Mouse (Mus musculus) liver, postnatal 0 days (tissue): ENCODE results near the gene 3110082I17Rik. TPM values are rescaled to one million over a fixed set of nuclear protein-coding genes. Genes with fewer than 3 reads are reported as not detected.
A peak's percentile ranks its signal among the peaks of the same experiment; 100 is the strongest.

ENCODE experiments used
- ATAC-seq: fragments of 200-750 bp; cut with Nextera tagmentation; 2 replicates; pipeline ENCODE4 v1.8.0; 2017; ENCODE audit warnings: mild to moderate bottlenecking, moderate library complexity
- DNase-seq: peaks from one replicate; pipeline ENCODE4 v3.0.0-alpha.2; 2016
- H3K27ac ChIP-seq: fragments of 300-500 bp; sonication (generic); 2 replicates; pipeline ENCODE4 v1.5.1; 2014; ENCODE audit warnings: antibody characterized with exemption, moderate library complexity, mild to moderate bottlenecking, low read depth
- H3K27me3 ChIP-seq: fragments of 300-500 bp; sonication (generic); 2 replicates; pipeline ENCODE4 v1.6.1; 2014; ENCODE audit warnings: low read length, control low read depth, mixed read lengths; ENCODE audit not compliant: insufficient read depth
- H3K36me3 ChIP-seq: fragments of 300-500 bp; sonication (generic); replicated peaks from 2 replicates; pipeline ENCODE4 v1.6.1; 2014; ENCODE audit warnings: mild to moderate bottlenecking, control low read depth, low read length, moderate library complexity, mixed read lengths; ENCODE audit not compliant: insufficient read depth
- H3K4me1 ChIP-seq: fragments of 300-500 bp; sonication (generic); 2 replicates; pipeline ENCODE4 v1.6.1; 2014; ENCODE audit warnings: antibody characterized with exemption, mild to moderate bottlenecking, control low read depth; ENCODE audit not compliant: insufficient read depth
- H3K4me2 ChIP-seq: fragments of 300-500 bp; sonication (generic); 2 replicates; pipeline ENCODE4 v1.6.1; 2014; ENCODE audit warnings: low read depth, mild to moderate bottlenecking, low read length, moderate library complexity, mixed read lengths
- H3K4me3 ChIP-seq: fragments of 300-500 bp; sonication (generic); 2 replicates; pipeline ENCODE4 v1.5.1; 2014; ENCODE audit warnings: low read depth, low read length
- H3K9ac ChIP-seq: fragments of 300-500 bp; sonication (generic); replicated peaks from 2 replicates; pipeline ENCODE4 v1.6.1; 2014; ENCODE audit warnings: mild to moderate bottlenecking, moderate library complexity
- H3K9me3 ChIP-seq: fragments of 300-500 bp; sonication (generic); 2 replicates; pipeline ENCODE4 v1.6.1; 2016; ENCODE audit warnings: mild to moderate bottlenecking, control low read depth, low read length, mixed read lengths
- CTCF ChIP-seq: sonication (generic); IDR thresholded peaks from 2 replicates; pipeline ENCODE4 v1.5.1; 2016; ENCODE audit warnings: antibody characterized with exemption, low read depth
- EP300 ChIP-seq: IDR thresholded peaks from 2 replicates; pipeline ENCODE4 v1.6.1; 2016; ENCODE audit warnings: antibody characterized with exemption, low read depth, mild to moderate bottlenecking
- WGBS: fragments of 180-500 bp; shearing (Covaris S2); extraction: QIAGEN DNeasy Blood & Tissue Kit; methylation state at CpG from one replicate; pipeline ENCODE4 v1.1.7; 2014; ENCODE audit not compliant: insufficient replicate concordance; 5-methylcytosine and 5-hydroxymethylcytosine counted together
- polyA plus RNA-seq: library from polyadenylated mRNA; unstranded; fragments of >200 nt; fragmentation: Nextera tagmentation; extraction: Ambion mirVana; gene quantifications from 2 replicates; pipeline ENCODE4 v1.2.1, GENCODE M21; 2015

Gene 3110082I17Rik
- polyA plus RNA-seq, 1 experiment from 2014 or later: 9.5 TPM

DNA sequence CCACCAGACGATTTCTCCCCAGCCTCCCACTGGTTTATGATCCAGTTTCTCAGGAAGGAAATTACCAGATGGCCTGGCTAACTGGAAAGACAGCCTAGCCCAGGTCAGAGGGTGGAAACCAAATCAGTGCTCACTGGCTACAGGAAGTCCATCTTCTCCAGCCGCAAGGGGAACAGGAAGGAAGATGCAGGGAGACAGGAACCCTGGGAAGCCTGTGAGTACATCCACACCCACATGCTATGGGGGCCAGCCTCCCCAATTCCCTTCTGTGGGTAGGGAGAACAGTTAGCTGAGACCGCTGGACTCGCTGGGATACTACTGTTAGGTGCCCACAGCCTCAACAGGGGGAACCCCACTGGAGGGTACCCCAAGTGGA lies 72.1 kb downstream of the 3110082I17Rik start:
- TF ChIP-seq CTCF (no peak), EP300 (peak; percentile 19; the same call in 1 of the 2 replicates)
- peaks cover 47% of the 10 kb centered on the region for H3K36me3 ChIP-seq
- peaks cover 77% of the 10 kb centered on the region for H3K4me1 ChIP-seq
- H3K9me3 ChIP-seq: no peaks in the 10 kb centered on the region
- peak overlapping the region; percentile 99 for H3K27ac ChIP-seq
- peak overlapping the region; percentile 72 for H3K9ac ChIP-seq
- DNase-seq: no peak
- WGBS: 49% methylated on average over 4 of the region's 4 CpGs
- no peak for ATAC-seq
- H3K27me3 ChIP-seq: no peaks in the 10 kb centered on the region
- H3K4me2 ChIP-seq: peak overlapping the region; percentile 65
- H3K4me3 ChIP-seq: peak overlapping the region; percentile 9; the same call in 1 of the 2 replicates

DNA sequence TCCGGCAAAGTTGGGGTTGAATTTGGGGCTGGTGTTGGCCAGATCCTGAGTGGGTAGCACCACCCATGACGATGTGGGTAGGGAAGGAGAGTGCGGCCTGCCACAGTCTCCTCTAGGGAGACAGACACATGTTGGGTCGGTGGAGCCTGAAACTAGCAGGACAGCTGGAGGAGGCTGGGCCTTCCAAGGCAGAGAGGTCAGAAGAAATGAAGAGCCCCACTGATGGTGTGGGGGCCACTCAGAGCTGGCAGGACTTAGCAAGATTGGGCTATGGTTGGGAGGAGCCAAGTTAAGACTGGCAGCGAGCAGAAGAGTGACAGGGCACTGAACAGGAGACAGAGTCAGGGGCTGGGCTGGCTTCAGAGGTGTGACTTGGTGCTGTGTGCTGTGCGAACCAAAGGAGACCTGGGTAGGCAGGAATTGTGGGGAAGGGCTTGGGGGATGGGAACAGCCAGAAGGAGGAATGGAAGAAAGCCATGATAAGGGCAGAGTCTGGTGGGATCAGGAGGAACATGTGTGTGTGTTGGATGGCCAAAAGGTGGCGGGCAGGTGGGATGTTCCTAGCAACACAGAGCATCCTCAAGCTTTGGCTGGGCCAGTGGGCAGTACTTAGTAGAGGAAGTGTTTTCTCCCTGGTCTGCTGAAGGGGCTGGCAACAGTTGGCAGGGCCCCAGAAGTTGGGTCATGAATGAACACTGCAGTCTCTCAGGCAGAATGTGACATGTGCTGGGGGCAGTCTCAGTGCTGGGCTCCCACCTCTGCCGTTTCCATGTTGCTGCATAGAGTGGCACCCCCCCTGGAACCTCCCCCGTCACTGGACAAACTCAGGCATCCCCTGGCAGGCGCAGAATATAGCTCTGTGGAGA lies 72.8 kb downstream of the 3110082I17Rik start:
- Histone ChIP-seq H3K27me3 (no peaks in the 10 kb centered on the region), H3K9me3 (no peaks in the 10 kb centered on the region), H3K27ac (peak overlapping the region; percentile 99), H3K4me3 (0 out of 2 replicates have a peak overlapping the region, but pooled peaks have one; percentile 9), H3K4me1 (peaks cover 83% of the 10 kb centered on the region), H3K4me2 (peak overlapping the region; percentile 65), H3K9ac (peak overlapping the region; percentile 72), H3K36me3 (peaks cover 40% of the 10 kb centered on the region)
- TF ChIP-seq EP300: no peak
- no peak for TF ChIP-seq CTCF
- DNase-seq: no peak
- WGBS: 74% methylated on average over 10 of the region's 10 CpGs
- ATAC-seq: no peak

DNA sequence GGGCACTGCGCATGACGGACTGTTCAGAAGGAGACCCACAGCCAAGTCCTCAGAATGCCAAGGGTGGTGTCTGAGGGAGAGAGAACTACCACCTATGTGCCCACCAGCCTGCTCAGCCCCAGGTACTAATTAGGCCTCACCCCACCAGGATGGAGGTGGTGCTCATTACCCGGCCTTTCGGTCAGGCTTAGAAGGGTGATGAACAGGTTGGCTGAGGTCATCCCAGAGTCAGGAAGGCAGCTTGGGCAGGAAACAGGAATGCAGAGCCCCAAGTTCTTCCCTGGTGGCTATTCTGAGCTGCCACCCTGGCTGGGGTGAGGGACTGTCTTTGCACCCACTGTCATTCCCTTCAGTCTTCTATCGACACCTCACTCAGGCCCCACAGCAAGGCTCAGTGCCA lies 74.3 kb downstream of the 3110082I17Rik start:
- WGBS: 89% methylated on average over 5 of the region's 5 CpGs
- Histone ChIP-seq H3K27me3 (no peaks in the 10 kb centered on the region), H3K36me3 (peaks cover 26% of the 10 kb centered on the region), H3K9me3 (no peaks in the 10 kb centered on the region), H3K27ac (peak overlapping the region; percentile 99), H3K4me3 (no peak overlapping the region), H3K9ac (peak overlapping the region; percentile 34), H3K4me2 (peak overlapping the region; percentile 30), H3K4me1 (peaks cover 88% of the 10 kb centered on the region)
- ATAC-seq (no peak), DNase-seq (no peak)
- TF ChIP-seq CTCF (no peak), EP300 (no peak)

DNA sequence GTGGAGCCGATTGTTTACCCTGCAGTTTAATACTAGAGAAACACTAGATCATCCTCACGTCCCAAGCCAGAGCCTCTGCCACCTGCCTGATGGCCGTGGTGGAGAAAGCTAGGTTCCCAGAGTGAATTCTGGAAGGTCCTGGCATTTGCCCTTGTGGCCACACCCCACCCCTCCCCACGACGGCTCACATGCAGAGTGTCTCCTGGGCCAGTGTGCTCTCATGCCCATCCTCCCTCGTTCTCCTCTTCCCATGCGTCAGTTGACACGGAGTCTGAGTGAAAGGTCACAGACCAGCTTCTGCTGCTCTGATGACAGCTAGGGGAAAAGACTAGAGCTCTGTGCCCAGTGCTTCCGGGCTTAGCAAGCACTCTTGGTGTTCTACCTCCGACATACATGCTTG lies 75.8 kb downstream of the 3110082I17Rik start:
- H3K4me3 ChIP-seq: no peak overlapping the region
- peak overlapping the region; percentile 99 for H3K27ac ChIP-seq
- H3K4me2 ChIP-seq: peak overlapping the region; percentile 82
- peak; percentile 75 for DNase-seq
- H3K36me3 ChIP-seq: peaks cover 26% of the 10 kb centered on the region
- H3K9ac ChIP-seq: peak overlapping the region; percentile 39; the same call in 1 of the 2 replicates
- peaks cover 90% of the 10 kb centered on the region for H3K4me1 ChIP-seq
- peak; percentile 22; the same call in 1 of the 2 replicates for ATAC-seq
- WGBS: 53% methylated on average over 10 of the region's 10 CpGs
- no peaks in the 10 kb centered on the region for H3K27me3 ChIP-seq
- 0 out of 2 replicates have a peak, but pooled peaks have one; percentile 7 for TF ChIP-seq CTCF
- TF ChIP-seq EP300: peak; percentile 56; the same call in 1 of the 2 replicates
- H3K9me3 ChIP-seq: no peaks in the 10 kb centered on the region

DNA sequence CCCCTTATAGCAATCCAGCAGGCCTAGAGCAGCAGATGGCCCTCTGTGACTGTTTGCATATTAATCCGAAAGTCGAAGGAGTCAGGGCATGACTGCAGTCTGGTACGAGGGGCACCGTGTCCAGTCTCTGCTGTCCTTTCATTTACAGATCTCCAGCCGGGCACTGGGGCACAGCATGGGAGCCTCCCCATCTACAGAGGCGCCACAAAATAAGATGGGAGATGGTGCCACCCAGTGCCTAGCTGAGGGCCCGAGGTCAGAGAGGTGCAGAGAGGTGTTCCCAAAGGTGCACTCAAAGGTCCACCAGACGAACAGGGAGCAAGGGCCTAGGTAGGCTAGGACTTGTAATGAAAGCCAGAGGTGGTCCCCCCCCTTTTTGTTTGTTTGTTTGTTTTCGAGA lies 77.1 kb downstream of the 3110082I17Rik start:
- Histone ChIP-seq H3K9me3 (no peaks in the 10 kb centered on the region), H3K27ac (peak overlapping the region; percentile 99), H3K4me3 (peak overlapping the region; percentile 82), H3K4me2 (peak overlapping the region; percentile 82), H3K36me3 (peaks cover 24% of the 10 kb centered on the region), H3K9ac (peak overlapping the region; percentile 83), H3K4me1 (peaks cover 90% of the 10 kb centered on the region), H3K27me3 (no peaks in the 10 kb centered on the region)
- DNase-seq: no peak
- ATAC-seq: no peak
- whole genome bisulfite sequencing: 49% methylated on average over 9 of the region's 9 CpGs
- TF ChIP-seq CTCF (no peak), EP300 (no peak)

DNA sequence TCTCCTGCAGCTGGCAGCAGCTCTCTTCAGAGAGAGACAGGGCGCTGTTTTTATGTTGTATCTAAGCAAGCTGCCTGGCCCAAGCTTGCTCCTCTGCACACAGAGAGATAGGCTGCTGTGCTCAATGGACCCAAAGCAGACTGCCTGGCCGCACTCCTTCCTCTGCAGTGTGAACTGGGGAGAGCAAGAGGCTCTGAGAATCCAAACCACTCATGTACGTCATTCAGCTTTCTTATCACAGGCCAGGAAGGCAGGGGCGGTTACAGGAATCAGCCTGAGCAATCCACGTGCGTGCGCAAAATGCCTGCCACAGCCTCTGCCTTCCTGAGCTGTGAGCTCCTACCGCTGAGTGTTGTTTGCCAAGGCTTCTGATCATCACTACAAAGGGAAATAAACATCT lies 77.6 kb downstream of the 3110082I17Rik start:
- ATAC-seq (peak; percentile 66), DNase-seq (peak; percentile 79)
- Histone ChIP-seq H3K4me3 (peak overlapping the region; percentile 82), H3K27me3 (no peaks in the 10 kb centered on the region), H3K4me1 (peaks cover 90% of the 10 kb centered on the region), H3K4me2 (peak overlapping the region; percentile 82), H3K9me3 (no peaks in the 10 kb centered on the region), H3K9ac (peak overlapping the region; percentile 83), H3K27ac (peak overlapping the region; percentile 99), H3K36me3 (peaks cover 22% of the 10 kb centered on the region)
- 15% methylated on average over 8 of the region's 8 CpGs for WGBS
- TF ChIP-seq EP300: peak; percentile 90
- no peak; the same call in 1 of the 2 replicates for TF ChIP-seq CTCF
